Mouse (Mus musculus): ENCODE measurements around the gene U90926.

Gene U90926

GRCm38 (mm10) chr5:92218915-92219793 lies 3.9 kb upstream of the U90926 start:
- DNase-seq (ENCODE audit: low read depth, low spot score): peak; percentile 62

GRCm38 (mm10) chr5:92212231-92212630 lies 3.0 kb downstream of the U90926 start:
- no peak for DNase-seq (ENCODE audit: low read depth, low spot score)

GRCm38 (mm10) chr5:92210205-92210604 lies 5.0 kb downstream of the U90926 start:
- no peak for DNase-seq (ENCODE audit: low read depth, low spot score)

GRCm38 (mm10) chr5:92206121-92206520 lies 9.1 kb downstream of the U90926 start:
- no peak for DNase-seq (ENCODE audit: low read depth, low spot score)

GRCm38 (mm10) chr5:92205706-92206105 lies 9.5 kb downstream of the U90926 start:
- no peak for DNase-seq (ENCODE audit: low read depth, low spot score)

- DNase-seq (ENCODE audit: low read depth, low spot score): no peak
Measured at GRCm38 (mm10) chr5:92205184-92205583, 10.0 kb downstream of the U90926 start.

GRCm38 (mm10) chr5:92204162-92205036 lies 10.8 kb downstream of the U90926 start:
- DNase-seq (ENCODE audit: low read depth, low spot score): no peak

- no peak for DNase-seq (ENCODE audit: low read depth, low spot score)
Measured at GRCm38 (mm10) chr5:92198266-92198665, 16.9 kb downstream of the U90926 start.

GRCm38 (mm10) chr5:92196895-92197811 lies 18.1 kb downstream of the U90926 start:
- no peak for DNase-seq (ENCODE audit: low read depth, low spot score)

GRCm38 (mm10) chr5:92195716-92196115 lies 19.5 kb downstream of the U90926 start:
- peak; percentile 38 for DNase-seq (ENCODE audit: low read depth, low spot score)

- DNase-seq (ENCODE audit: low read depth, low spot score): no peak
Measured at GRCm38 (mm10) chr5:92188881-92189483, 26.2 kb downstream of the U90926 start.

GRCm38 (mm10) chr5:92183071-92183830 lies 32.0 kb downstream of the U90926 start:
- DNase-seq (ENCODE audit: low read depth, low spot score): no peak

- DNase-seq (ENCODE audit: low read depth, low spot score): no peak
Measured at GRCm38 (mm10) chr5:92165976-92166375, 49.2 kb downstream of the U90926 start.

Data from ZHBTc4 (cell line).